Mouse (Mus musculus) MEL (cell line): ENCODE measurements at regions not wholly inside any gene's neighbourhood (a gene's known extent, or its start where the extent isn't known, plus 50 kb on each side); places are given as distances from the start of the nearest gene placed in this dataset.

ENCODE experiments used
- DNase-seq: peaks from one replicate; pipeline ENCODE4 v3.0.0; 2011; ENCODE audit warnings: low read depth, low spot score
- H3K27ac ChIP-seq: 2 replicates; pipeline ENCODE4 v1.5.1; 2012; ENCODE audit warnings: low read depth, mild to moderate bottlenecking, control low read depth, low read length, moderate library complexity; ENCODE audit not compliant: control insufficient read depth
- H3K27me3 ChIP-seq, 2 experiments: fragments of 150-350 bp in 1 of 2; sonication (generic) in 1 of 2; 2 replicates each; pipeline ENCODE4 v1.6.1; 2012; ENCODE audit warnings: low read length in 2 of 2, mild to moderate bottlenecking in 2 of 2, improper control_type of control experiment in 1 of 2, moderate library complexity in 1 of 2; ENCODE audit not compliant: insufficient read depth in 2 of 2, control insufficient read depth in 1 of 2
- H3K36me3 ChIP-seq, 2 experiments: 2 replicates each; pipeline ENCODE4 v1.6.1; 2012 to 2014; ENCODE audit warnings: low read length in 2 of 2, improper control_type of control experiment in 1 of 2, inconsistent platforms in 1 of 2, mild to moderate bottlenecking in 1 of 2; ENCODE audit not compliant: insufficient read depth in 2 of 2, control insufficient read depth in 1 of 2
- H3K4me1 ChIP-seq, 2 experiments: fragments of 150-350 bp in 1 of 2; sonication (generic) in 1 of 2; 2 replicates each; pipeline ENCODE4 v1.6.1; 2012; ENCODE audit warnings: low read length in 2 of 2, improper control_type of control experiment in 1 of 2, mild to moderate bottlenecking in 1 of 2; ENCODE audit not compliant: insufficient read depth in 2 of 2, control insufficient read depth in 1 of 2
- H3K4me3 ChIP-seq, 2 experiments: fragments of 150-350 bp in 1 of 2; sonication (generic) in 1 of 2; 2 replicates each; pipeline ENCODE4 v1.5.1; 2012; ENCODE audit warnings: low read depth in 2 of 2, low read length in 2 of 2, mild to moderate bottlenecking in 2 of 2, moderate library complexity in 2 of 2, control low read depth in 1 of 2, improper control_type of control experiment in 1 of 2; ENCODE audit not compliant: control insufficient read depth in 1 of 2, insufficient read depth in 1 of 2
- H3K79me2 ChIP-seq: 2 replicates; pipeline ENCODE4 v1.6.1; 2012; ENCODE audit warnings: mild to moderate bottlenecking, low read length, moderate library complexity; ENCODE audit not compliant: control insufficient read depth, poor library complexity, insufficient read depth
- H3K9ac ChIP-seq: 2 replicates; pipeline ENCODE4 v1.6.1; 2012; ENCODE audit warnings: low read depth, mild to moderate bottlenecking, control low read depth, low read length, moderate library complexity; ENCODE audit not compliant: control insufficient read depth, poor library complexity, severe bottlenecking
- H3K9me3 ChIP-seq: fragments of 150-350 bp; sonication (generic); replicated peaks from 2 replicates; pipeline ENCODE4 v1.6.1; 2012; ENCODE audit warnings: mild to moderate bottlenecking, low read length, improper control_type of control experiment, moderate library complexity; ENCODE audit not compliant: insufficient read depth
- CTCF ChIP-seq, 3 experiments: IDR thresholded peaks in 2 of 3; conservative IDR thresholded peaks in 1 of 3; 2 replicates each; pipeline ENCODE4 v1.5.1; 2011 to 2012; ENCODE audit warnings: low read length in 3 of 3, low read depth in 2 of 3, mild to moderate bottlenecking in 2 of 3, improper control_type of control experiment in 1 of 3, inconsistent platforms in 1 of 3, mixed read lengths in 1 of 3, moderate library complexity in 1 of 3; ENCODE audit not compliant: control insufficient read depth in 1 of 3, insufficient read depth in 1 of 3, poor library complexity in 1 of 3, severe bottlenecking in 1 of 3
- ELF1 ChIP-seq: IDR thresholded peaks from 2 replicates; pipeline ENCODE4 v1.6.1; 2014; ENCODE audit warnings: low read depth, mild to moderate bottlenecking, inconsistent platforms, low read length, improper control_type of control experiment, moderate library complexity
- EP300 ChIP-seq, 2 experiments: IDR thresholded peaks; 2 replicates each; pipeline ENCODE4 v1.6.1; 2011; ENCODE audit warnings: improper control_type of control experiment in 2 of 2, low read length in 2 of 2, low read depth in 1 of 2, mild to moderate bottlenecking in 1 of 2
- KAT2A ChIP-seq: conservative IDR thresholded peaks from 2 replicates; pipeline ENCODE4 v1.6.1; 2012; ENCODE audit warnings: low read depth, low read length, improper control_type of control experiment, inconsistent platforms
- MEF2A ChIP-seq: IDR thresholded peaks from 2 replicates; pipeline ENCODE4 v1.6.1; 2014; ENCODE audit warnings: low read depth, mild to moderate bottlenecking, inconsistent platforms, low read length, improper control_type of control experiment; ENCODE audit not compliant: poor library complexity, insufficient replicate concordance, severe bottlenecking; ENCODE audit errors: extremely low read depth
- MYB ChIP-seq: IDR thresholded peaks from 2 replicates; pipeline ENCODE4 v1.6.1; 2011; ENCODE audit warnings: mild to moderate bottlenecking, low read depth, low read length, improper control_type of control experiment
- MYC ChIP-seq: IDR thresholded peaks from 2 replicates; pipeline ENCODE4 v1.6.1; 2011; ENCODE audit warnings: low read depth, mild to moderate bottlenecking, low read length, improper control_type of control experiment, moderate library complexity
- NRF1 ChIP-seq: IDR thresholded peaks from 2 replicates; pipeline ENCODE4 v1.6.1; 2014; ENCODE audit warnings: low read depth, mild to moderate bottlenecking, inconsistent platforms, low read length, improper control_type of control experiment, moderate library complexity; ENCODE audit not compliant: poor library complexity, insufficient read depth, severe bottlenecking
- POLR2A ChIP-seq, 2 experiments: IDR thresholded peaks; 2 replicates each; pipeline ENCODE4 v1.6.1; 2011 to 2012; ENCODE audit warnings: low read length in 2 of 2, mild to moderate bottlenecking in 2 of 2, control low read depth in 1 of 2, improper control_type of control experiment in 1 of 2, low read depth in 1 of 2, moderate library complexity in 1 of 2; ENCODE audit not compliant: control insufficient read depth in 1 of 2, insufficient read depth in 1 of 2, poor library complexity in 1 of 2
- POLR2AphosphoS5 ChIP-seq: IDR thresholded peaks from 2 replicates; pipeline ENCODE4 v1.6.1; 2012; ENCODE audit warnings: low read depth, borderline replicate concordance, mild to moderate bottlenecking, inconsistent platforms, low read length, moderate library complexity, mixed read lengths
- RAD21 ChIP-seq: IDR thresholded peaks from 2 replicates; pipeline ENCODE4 v1.6.1; 2011; ENCODE audit warnings: mild to moderate bottlenecking, low read depth, low read length, improper control_type of control experiment
- TAL1 ChIP-seq: IDR thresholded peaks from 2 replicates; pipeline ENCODE4 v1.6.1; 2012; ENCODE audit warnings: mild to moderate bottlenecking, inconsistent platforms, low read length, moderate library complexity, mixed read lengths
- UBTF ChIP-seq: IDR thresholded peaks from 2 replicates; pipeline ENCODE4 v1.6.1; 2012; ENCODE audit warnings: low read depth, mild to moderate bottlenecking, inconsistent platforms, low read length, improper control_type of control experiment, moderate library complexity, borderline replicate concordance; ENCODE audit not compliant: insufficient read depth
- ZC3H11A ChIP-seq: IDR thresholded peaks from 2 replicates; pipeline ENCODE4 v1.6.1; 2012; ENCODE audit warnings: low read depth, mild to moderate bottlenecking, inconsistent platforms, low read length, improper control_type of control experiment
- ZNF384 ChIP-seq: IDR thresholded peaks from 2 replicates; pipeline ENCODE4 v1.6.1; 2012; ENCODE audit warnings: low read depth, mild to moderate bottlenecking, inconsistent platforms, low read length, improper control_type of control experiment

- H3K9ac ChIP-seq = no peak overlapping the region
These were observed 340.4 kb downstream of the Pik3r1 start for GRCm38 (mm10) chr13:101427426-101428221.

DNA sequence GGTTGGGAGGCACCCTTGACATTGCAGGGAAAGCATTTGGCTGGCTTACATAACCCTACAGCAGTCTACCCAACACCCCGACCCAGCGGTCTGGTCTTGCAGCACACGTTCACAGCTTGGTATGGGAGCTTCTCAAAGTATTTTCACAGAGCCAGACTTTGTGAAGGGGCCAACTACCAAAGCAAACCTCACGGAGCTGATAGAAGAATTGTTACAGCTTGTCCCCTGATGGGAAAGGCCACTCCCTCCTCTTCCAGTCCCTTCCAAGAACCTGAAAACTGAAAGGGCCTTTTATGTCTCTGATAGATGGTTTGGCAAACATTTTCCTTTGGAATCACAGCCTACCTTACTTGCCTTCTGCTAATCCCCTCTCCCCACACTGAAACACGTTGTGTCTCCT is 341.6 kb downstream of the Pik3r1 start:
- Histone ChIP-seq H3K9ac (no peak overlapping the region), H3K9me3 (no peaks in the 10 kb centered on the region), H3K4me1 (no peaks in the 10 kb centered on the region), H3K27ac (no peak overlapping the region), H3K4me3 (no peak overlapping the region), H3K79me2 (no peaks in the 10 kb centered on the region), H3K27me3 (no peaks in the 10 kb centered on the region), H3K36me3 (no peaks in the 10 kb centered on the region)
- no peak for DNase-seq
- TF ChIP-seq RAD21 (no peak), POLR2A (IDR thresholded peaks at IDR 0.05; ENCODE audit: control insufficient read depth in 1 of 2, insufficient read depth in 1 of 2, low read depth in 1 of 2, low read length in 2 of 2, poor library complexity in 1 of 2) (no peak), CTCF (IDR thresholded peaks at IDR 0.05 in 2 of 3, conservative IDR thresholded peaks at IDR 0.05 in 1 of 3; ENCODE audit: control insufficient read depth in 1 of 3, insufficient read depth in 1 of 3, low read depth in 2 of 3, low read length in 3 of 3, poor library complexity in 1 of 3, severe bottlenecking in 1 of 3) (no peak), TAL1 (no peak), UBTF (no peak), ZNF384 (no peak), MYB (no peak), ELF1 (no peak), KAT2A (no peak), ZC3H11A (no peak)

More at GRCm38 (mm10) chr13:101427426-101428221, 340.4 kb downstream of the Pik3r1 start:
- H3K4me3 ChIP-seq = no peak overlapping the region
- DNase-seq = no peak
- no peaks in the 10 kb centered on the region for H3K36me3 ChIP-seq
- H3K27me3 ChIP-seq = no peaks in the 10 kb centered on the region
- H3K27ac ChIP-seq = no peak overlapping the region
- H3K79me2 ChIP-seq = no peaks in the 10 kb centered on the region
- no peaks in the 10 kb centered on the region for H3K9me3 ChIP-seq
- no peak for TF ChIP-seq ELF1
- TF ChIP-seq NRF1 = no peak
- TF ChIP-seq MYC = no peak
- no peak for TF ChIP-seq EP300 (IDR thresholded peaks at IDR 0.05; ENCODE audit: low read depth in 1 of 2, low read length in 2 of 2)
- no peak for TF ChIP-seq POLR2AphosphoS5
- TF ChIP-seq RAD21 = no peak
- TF ChIP-seq MEF2A = no peak
- H3K4me1 ChIP-seq = no peaks in the 10 kb centered on the region
